Mouse (Mus musculus): Measurements from ENCODE around the gene Ephb6. TPM values are rescaled to one million over a fixed set of nuclear protein-coding genes. Genes with fewer than 3 reads are reported as not detected.

The Ephb6 gene
- total and polyA plus RNA-seq, 3 experiments, result 0.46 to 1.2 TPM; not detected in 1

- H3K36me3 ChIP-seq (replicated peaks), result no peaks in the 10 kb centered on the region
- ATAC-seq (ENCODE audit: extremely low read depth, insufficient number of reproducible peaks, low FRiP score, poor library complexity, severe bottlenecking) (no peak), DNase-seq (ENCODE audit: low spot score) (no peak)
- peaks cover 20% of the 10 kb centered on the region for H3K4me1 ChIP-seq (ENCODE audit: insufficient read depth, low read depth, low read length)
- TF ChIP-seq TAL1 (conservative IDR thresholded peaks at IDR 0.05; ENCODE audit: low read depth, low read length) (no peak), GATA2 (IDR thresholded peaks at IDR 0.05; ENCODE audit: borderline replicate concordance, low read depth, low read length) (no peak), CTCF (IDR thresholded peaks at IDR 0.05; ENCODE audit: low read depth, low read length) (no peak), POLR2AphosphoS5 (IDR thresholded peaks at IDR 0.05; ENCODE audit: insufficient replicate concordance, low read depth, low read length) (no peak), GATA1 (IDR thresholded peaks at IDR 0.05; ENCODE audit: borderline replicate concordance, low read length) (no peak)
- H3K9me3 ChIP-seq (replicated peaks), result no peaks in the 10 kb centered on the region
- no peak overlapping the region for H3K4me3 ChIP-seq (ENCODE audit: low read depth, low read length)
- H3K27me3 ChIP-seq (ENCODE audit: insufficient read depth, low read length), result peaks cover 32% of the 10 kb centered on the region
Measured at GRCm38 (mm10) chr6:41607637-41608036, 2.4 kb downstream of the Ephb6 start.

DNA sequence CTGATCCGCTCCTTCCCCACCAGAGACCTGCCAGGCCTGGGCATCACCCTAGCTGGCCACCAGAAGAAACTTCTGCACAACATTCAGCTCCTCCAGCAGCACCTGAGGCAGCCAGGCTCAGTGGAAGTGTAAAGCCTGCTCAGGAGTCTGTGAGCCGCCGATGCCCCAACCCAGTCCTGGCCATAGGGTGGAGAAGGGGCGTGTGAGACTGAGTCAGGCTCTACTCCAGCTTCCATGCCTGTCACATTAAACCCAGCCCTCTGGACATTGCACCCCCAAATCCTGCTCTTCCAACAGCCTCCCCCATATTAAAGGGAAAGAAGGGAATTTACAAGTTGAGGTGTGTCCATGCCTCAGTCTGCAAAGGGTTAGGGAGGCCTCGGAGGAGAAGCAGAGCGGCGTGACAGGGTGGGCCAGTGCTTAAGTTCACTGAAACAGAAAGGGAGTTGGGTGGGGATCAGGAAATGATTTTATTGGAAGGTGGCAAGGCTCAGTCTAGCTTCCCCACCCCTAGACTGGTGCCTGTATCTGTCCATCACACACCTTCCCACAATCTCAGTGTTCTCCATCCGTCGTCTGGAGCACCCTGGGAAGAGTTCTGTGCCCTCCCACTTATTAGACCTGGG is 15.0 kb downstream of the Ephb6 start:
- H3K27me3 ChIP-seq (ENCODE audit: insufficient read depth, low read length), result peaks cover 24% of the 10 kb centered on the region
- no peaks in the 10 kb centered on the region for H3K9me3 ChIP-seq (replicated peaks)
- ATAC-seq (ENCODE audit: extremely low read depth, insufficient number of reproducible peaks, low FRiP score, poor library complexity, severe bottlenecking) (no peak), DNase-seq (ENCODE audit: low spot score) (no peak)
- TF ChIP-seq GATA1 (IDR thresholded peaks at IDR 0.05; ENCODE audit: borderline replicate concordance, low read length) (no peak), CTCF (IDR thresholded peaks at IDR 0.05; ENCODE audit: low read depth, low read length) (no peak), POLR2AphosphoS5 (IDR thresholded peaks at IDR 0.05; ENCODE audit: insufficient replicate concordance, low read depth, low read length) (no peak)
- peaks cover 3% of the 10 kb centered on the region; the same call in 1 of the 2 replicates for H3K4me1 ChIP-seq (ENCODE audit: insufficient read depth, low read depth, low read length)
- no peaks in the 10 kb centered on the region for H3K36me3 ChIP-seq (replicated peaks)
- H3K4me3 ChIP-seq (ENCODE audit: low read depth, low read length), result no peak overlapping the region

DNA sequence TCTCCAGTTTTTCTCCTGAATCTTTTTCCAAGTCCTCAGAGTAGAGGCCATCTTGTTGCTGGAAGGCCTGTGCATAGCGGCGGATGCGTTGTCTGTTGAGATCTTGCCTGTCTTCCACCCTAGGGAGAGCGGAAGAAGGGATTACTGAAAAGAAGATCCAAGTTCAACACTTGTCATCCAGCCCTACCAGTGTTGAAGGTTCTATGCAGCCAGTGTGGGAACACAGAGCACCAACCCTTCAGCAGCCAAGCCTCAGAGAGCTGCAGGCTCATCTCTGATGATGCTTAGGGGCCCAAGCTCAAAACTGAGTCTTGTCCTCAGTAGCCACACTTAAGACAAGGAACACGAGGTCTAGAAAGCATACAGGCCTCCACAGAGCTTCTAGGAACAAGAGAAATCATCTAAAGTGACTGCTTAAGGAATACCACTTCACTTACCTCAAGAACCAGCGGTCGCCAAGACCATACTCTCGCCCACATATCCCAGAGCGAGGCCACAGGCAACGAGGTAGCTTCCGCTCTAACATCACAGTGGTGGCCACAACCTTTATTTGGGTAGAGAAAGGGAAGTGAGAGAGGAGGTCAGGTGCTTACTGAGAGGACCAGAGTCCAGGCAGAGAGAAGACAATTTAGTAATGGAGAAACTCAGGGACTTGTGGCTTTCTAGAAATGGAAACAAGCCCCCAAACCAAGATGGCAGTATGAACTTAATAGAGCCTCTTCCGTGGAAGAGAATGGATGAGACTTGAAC is 16.1 kb downstream of the Ephb6 start:
- H3K27me3 ChIP-seq (ENCODE audit: insufficient read depth, low read length), result peaks cover 21% of the 10 kb centered on the region
- H3K4me1 ChIP-seq (ENCODE audit: insufficient read depth, low read depth, low read length), result peaks cover 3% of the 10 kb centered on the region; the same call in 1 of the 2 replicates
- H3K4me3 ChIP-seq (ENCODE audit: low read depth, low read length), result no peak overlapping the region
- H3K9me3 ChIP-seq (replicated peaks), result no peaks in the 10 kb centered on the region
- TF ChIP-seq GATA1 (IDR thresholded peaks at IDR 0.05; ENCODE audit: borderline replicate concordance, low read length) (no peak), GATA2 (IDR thresholded peaks at IDR 0.05; ENCODE audit: borderline replicate concordance, low read depth, low read length) (no peak), CTCF (IDR thresholded peaks at IDR 0.05; ENCODE audit: low read depth, low read length) (no peak)
- ATAC-seq (ENCODE audit: extremely low read depth, insufficient number of reproducible peaks, low FRiP score, poor library complexity, severe bottlenecking) (no peak), DNase-seq (ENCODE audit: low spot score) (no peak)
- no peaks in the 10 kb centered on the region for H3K36me3 ChIP-seq (replicated peaks)

GRCm38 (mm10) chr6:41622661-41623060 is 17.4 kb downstream of the Ephb6 start:
- Histone ChIP-seq H3K27me3 (ENCODE audit: insufficient read depth, low read length) (peaks cover 18% of the 10 kb centered on the region), H3K4me3 (ENCODE audit: low read depth, low read length) (no peak overlapping the region), H3K4me1 (ENCODE audit: insufficient read depth, low read depth, low read length) (peaks cover 3% of the 10 kb centered on the region; the same call in 1 of the 2 replicates), H3K9me3 (replicated peaks) (no peaks in the 10 kb centered on the region), H3K36me3 (replicated peaks) (no peaks in the 10 kb centered on the region)
- TF ChIP-seq POLR2AphosphoS5 (IDR thresholded peaks at IDR 0.05; ENCODE audit: insufficient replicate concordance, low read depth, low read length) (no peak), GATA1 (IDR thresholded peaks at IDR 0.05; ENCODE audit: borderline replicate concordance, low read length) (no peak), GATA2 (IDR thresholded peaks at IDR 0.05; ENCODE audit: borderline replicate concordance, low read depth, low read length) (no peak), CTCF (IDR thresholded peaks at IDR 0.05; ENCODE audit: low read depth, low read length) (peak; percentile 80), TAL1 (conservative IDR thresholded peaks at IDR 0.05; ENCODE audit: low read depth, low read length) (no peak)
- DNase-seq (ENCODE audit: low spot score), result peak; percentile 15
- ATAC-seq (ENCODE audit: extremely low read depth, insufficient number of reproducible peaks, low FRiP score, poor library complexity, severe bottlenecking), result peak; percentile 40; the same call in 1 of the 2 replicates

GRCm38 (mm10) chr6:41628180-41628579 is 22.9 kb downstream of the Ephb6 start:
- no peak for ATAC-seq (ENCODE audit: extremely low read depth, insufficient number of reproducible peaks, low FRiP score, poor library complexity, severe bottlenecking)
- H3K9me3 ChIP-seq (replicated peaks), result no peaks in the 10 kb centered on the region
- no peaks in the 10 kb centered on the region for H3K4me1 ChIP-seq (ENCODE audit: insufficient read depth, low read depth, low read length)
- no peak overlapping the region for H3K4me3 ChIP-seq (ENCODE audit: low read depth, low read length)
- DNase-seq (ENCODE audit: low spot score), result no peak
- peaks cover 17% of the 10 kb centered on the region for H3K27me3 ChIP-seq (ENCODE audit: insufficient read depth, low read length)
- no peaks in the 10 kb centered on the region for H3K36me3 ChIP-seq (replicated peaks)
- no peak for TF ChIP-seq GATA2 (IDR thresholded peaks at IDR 0.05; ENCODE audit: borderline replicate concordance, low read depth, low read length)
- no peak for TF ChIP-seq TAL1 (conservative IDR thresholded peaks at IDR 0.05; ENCODE audit: low read depth, low read length)
- no peak for TF ChIP-seq CTCF (IDR thresholded peaks at IDR 0.05; ENCODE audit: low read depth, low read length)
- no peak for TF ChIP-seq POLR2AphosphoS5 (IDR thresholded peaks at IDR 0.05; ENCODE audit: insufficient replicate concordance, low read depth, low read length)
- no peak for TF ChIP-seq GATA1 (IDR thresholded peaks at IDR 0.05; ENCODE audit: borderline replicate concordance, low read length)

DNA sequence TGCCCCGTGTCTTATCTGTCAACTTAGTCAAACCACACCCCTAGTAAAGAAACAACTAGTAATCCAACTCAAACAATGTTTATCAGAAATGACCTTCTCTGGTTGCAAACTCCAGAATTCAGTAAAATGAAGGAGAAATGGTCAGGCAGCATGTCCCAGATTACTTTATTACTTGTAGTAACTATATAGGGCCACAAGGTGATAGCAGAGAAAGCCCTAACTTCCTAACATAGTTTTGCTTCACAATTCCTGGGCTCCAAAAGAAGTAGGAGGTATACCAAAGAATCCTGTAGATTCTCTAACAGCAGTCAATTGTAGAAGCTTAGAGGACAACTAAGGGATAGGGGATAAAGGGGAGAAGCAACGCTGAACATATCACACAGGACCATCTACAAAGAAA is 25.5 kb downstream of the Ephb6 start:
- Histone ChIP-seq H3K9me3 (replicated peaks) (no peaks in the 10 kb centered on the region), H3K4me1 (ENCODE audit: insufficient read depth, low read depth, low read length) (no peaks in the 10 kb centered on the region), H3K27me3 (ENCODE audit: insufficient read depth, low read length) (peaks cover 6% of the 10 kb centered on the region), H3K4me3 (ENCODE audit: low read depth, low read length) (no peak overlapping the region), H3K36me3 (replicated peaks) (no peaks in the 10 kb centered on the region)
- ATAC-seq (ENCODE audit: extremely low read depth, insufficient number of reproducible peaks, low FRiP score, poor library complexity, severe bottlenecking) (no peak), DNase-seq (ENCODE audit: low spot score) (no peak)
- TF ChIP-seq TAL1 (conservative IDR thresholded peaks at IDR 0.05; ENCODE audit: low read depth, low read length) (no peak), POLR2AphosphoS5 (IDR thresholded peaks at IDR 0.05; ENCODE audit: insufficient replicate concordance, low read depth, low read length) (no peak), GATA2 (IDR thresholded peaks at IDR 0.05; ENCODE audit: borderline replicate concordance, low read depth, low read length) (no peak), GATA1 (IDR thresholded peaks at IDR 0.05; ENCODE audit: borderline replicate concordance, low read length) (no peak)
